Mouse (Mus musculus) neural tube, embryonic 10.5 days (tissue): ENCODE results near the gene Atxn3.
"Not testable (repeated sequence)": the region's sequence is repeated elsewhere in the genome, so short reads cannot be mapped to it uniquely, and the experiment has no call there.

Source experiments
- DNase-seq: peaks from one replicate; pipeline ENCODE4 v3.0.0-alpha.2; 2017; ENCODE audit warnings: low spot score; ENCODE audit errors: extremely low spot score

Gene Atxn3

DNA sequence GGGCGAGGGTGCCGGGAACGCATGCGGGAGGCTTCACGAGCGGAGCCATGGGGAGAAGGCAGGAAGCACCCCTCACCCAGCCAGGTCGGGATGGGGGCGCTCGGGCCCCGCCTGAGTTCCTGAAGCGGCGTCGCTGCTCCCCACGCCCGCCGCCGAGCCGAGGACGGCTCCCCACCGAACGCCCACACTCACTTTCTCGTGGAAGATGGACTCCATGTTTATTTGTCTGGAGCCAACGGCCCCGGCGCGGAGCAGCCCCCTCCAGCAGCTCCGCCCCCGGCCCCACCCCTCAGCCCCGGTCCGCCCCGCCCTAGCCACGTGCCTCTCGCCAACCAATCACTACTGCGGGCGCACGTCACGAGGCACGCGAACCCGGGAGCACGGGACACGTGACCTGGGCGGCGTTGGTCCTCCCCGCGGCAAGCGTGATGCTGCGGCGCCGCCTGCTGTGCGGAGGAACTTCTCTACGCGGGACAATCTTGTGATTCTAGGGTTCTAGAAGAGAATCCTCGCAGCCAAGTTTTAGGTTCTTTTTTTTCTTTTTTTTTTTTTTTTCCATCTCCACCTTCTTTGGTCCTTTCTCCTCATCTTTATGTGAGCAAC lies at the start of gene Atxn3:
Atxn3 (minus strand) TSS at position 305 of the 603 bp plus-strand sequence.
- DNase-seq, result peak; percentile 97

DNA sequence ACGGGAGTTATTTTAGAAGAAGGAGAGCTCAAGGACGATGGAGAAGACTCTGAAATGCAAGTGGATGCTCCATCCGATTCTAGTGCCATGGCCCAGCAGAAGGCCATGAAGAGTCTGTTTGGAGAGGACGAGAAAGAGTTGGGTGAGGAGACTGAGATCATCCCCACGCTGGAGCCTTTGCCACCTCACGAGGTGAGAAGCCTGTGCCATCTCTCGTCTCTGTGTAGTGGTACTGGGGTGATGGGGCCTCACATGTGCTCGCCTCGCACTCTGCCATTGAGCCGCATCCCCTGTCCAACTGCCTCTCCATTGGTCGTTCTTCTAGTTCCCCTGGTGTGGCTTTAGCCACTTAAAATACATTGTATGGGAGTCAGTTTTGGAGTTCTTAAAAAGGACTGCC lies 42.7 kb upstream of the Atxn3 start:
- no peak for DNase-seq

DNA sequence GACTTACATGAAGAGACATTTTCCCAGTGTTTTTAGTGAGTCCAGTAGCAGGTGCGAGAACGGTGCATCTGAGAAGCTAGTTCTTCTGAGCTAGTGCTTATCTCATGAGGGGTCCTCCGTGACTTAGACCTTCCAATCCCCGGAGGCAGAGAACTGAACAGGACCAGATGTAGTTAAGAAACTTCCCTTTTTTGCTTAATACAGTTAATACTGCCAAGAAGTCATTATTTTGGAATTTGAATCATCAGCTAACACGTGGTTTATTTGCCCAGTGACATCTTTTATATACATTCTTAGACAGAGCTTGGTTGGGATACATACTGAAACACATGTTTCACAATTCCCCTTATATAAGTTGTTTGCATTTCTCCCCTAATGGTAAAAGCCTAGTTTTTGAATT lies 40.9 kb upstream of the Atxn3 start:
- no peak for DNase-seq

DNA sequence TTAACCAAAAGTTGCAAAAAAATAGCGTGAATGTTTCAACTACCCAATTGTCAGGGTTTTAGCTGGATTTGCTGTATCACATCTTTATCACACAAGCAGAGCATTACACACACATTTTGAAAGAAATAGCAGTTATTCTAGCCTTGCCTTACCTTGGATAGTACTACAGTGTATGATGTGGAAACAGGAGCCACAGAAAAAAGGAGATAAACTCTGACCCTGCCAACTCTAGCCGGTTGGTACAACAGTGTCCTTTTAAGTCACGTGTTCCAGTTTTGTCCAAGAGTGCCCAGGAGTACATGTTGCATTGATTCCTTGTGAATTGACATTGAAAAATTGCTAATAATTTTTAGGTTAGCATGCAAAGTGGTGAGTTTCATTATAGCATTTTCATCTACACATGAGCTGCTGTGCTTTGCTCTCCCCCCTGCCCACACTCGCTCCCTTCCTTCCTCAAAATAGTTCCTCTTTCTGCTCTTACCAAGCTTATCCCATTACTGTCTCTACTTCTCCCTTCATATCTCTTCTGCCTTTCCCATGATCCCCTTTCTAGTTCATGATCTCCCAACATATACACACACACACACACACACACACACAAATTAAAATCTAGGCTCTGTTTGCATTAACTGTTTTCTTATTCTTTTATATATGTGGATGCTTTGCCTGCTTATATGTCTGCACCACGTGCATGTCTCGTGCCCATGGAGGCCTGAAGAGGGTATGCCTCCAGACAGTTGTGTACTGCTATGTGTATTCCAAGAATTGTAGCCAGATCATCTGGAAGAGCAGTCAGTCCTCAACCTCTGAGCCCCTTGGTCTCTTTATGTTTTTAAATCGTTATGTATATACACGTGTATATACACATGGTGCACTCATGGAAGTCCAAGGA lies 36.8 kb upstream of the Atxn3 start:
- no peak for DNase-seq

DNA sequence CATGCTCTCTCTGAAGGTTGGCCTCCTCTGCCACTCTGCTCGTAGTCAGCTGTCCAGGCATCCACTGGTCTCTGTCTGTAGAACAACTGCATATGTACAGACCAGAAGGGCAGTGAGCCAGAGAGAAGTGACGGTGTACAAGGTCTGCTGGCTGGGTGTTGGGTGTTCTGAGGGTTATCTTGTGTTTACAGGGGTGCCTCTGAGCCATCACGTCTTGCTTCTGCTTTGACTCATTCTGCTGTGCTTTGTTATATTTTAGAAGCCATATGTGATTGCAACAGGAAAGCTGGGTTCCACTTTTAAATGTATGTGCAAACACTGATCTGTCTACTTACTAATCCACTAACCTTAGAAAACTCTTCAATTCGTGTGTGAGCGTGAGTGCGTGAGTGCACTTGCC lies 29.6 kb upstream of the Atxn3 start:
- DNase-seq, result no peak

DNA sequence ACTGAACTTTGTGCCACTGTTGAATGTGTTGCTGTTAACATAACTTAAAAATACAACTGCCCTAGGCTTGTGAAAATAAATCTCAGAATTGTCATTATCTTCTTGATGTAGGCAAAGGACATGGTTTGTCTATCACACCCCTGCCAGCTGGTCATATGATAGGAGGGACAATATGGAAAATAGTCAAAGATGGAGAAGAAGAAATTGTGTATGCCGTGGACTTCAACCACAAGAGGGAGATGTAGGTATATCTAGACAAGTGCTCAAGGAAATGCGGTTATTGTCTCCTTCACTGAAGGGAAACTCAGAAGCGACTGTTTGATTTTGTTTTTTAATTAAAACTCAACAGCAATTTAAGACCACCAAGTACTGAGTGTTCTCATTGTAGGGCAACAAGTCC lies 27.1 kb upstream of the Atxn3 start:
- no peak for DNase-seq

DNA sequence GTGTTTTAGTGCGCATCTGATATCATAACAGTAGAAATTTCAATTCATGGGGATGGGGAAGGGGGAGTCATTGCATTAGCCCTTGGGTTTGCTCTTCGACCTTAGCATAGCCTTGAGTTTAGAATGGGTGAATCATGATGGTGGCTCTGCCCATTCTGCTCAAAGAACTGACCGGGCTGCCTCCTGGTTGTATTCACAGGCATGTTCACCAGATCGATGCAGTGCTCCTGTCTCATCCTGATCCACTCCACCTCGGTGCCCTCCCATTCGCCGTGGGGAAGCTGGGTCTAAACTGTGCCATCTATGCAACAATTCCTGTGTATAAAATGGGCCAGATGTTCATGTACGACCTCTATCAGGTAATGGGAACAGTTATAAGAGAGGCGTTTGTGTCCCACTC lies 24.9 kb upstream of the Atxn3 start:
- DNase-seq, result no peak

DNA sequence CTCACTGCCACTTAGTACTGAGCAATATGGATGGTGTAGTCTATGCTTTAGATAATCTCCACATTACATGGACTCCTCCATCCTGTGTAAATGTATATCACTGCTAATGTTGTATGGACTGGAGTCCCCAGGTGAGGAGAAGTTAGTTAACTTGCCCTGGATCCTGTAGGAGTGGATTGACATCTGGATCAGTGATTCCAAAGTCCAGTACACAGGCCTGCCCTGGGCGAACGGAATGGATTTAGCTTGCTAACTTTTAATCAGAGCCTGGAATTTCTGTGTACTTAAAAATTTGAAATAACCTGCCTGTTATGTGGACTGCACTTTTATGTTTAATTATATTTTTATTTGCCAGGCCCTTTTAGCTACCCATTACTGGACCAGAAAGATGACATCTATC lies 23.5 kb upstream of the Atxn3 start:
- no peak for DNase-seq

DNA sequence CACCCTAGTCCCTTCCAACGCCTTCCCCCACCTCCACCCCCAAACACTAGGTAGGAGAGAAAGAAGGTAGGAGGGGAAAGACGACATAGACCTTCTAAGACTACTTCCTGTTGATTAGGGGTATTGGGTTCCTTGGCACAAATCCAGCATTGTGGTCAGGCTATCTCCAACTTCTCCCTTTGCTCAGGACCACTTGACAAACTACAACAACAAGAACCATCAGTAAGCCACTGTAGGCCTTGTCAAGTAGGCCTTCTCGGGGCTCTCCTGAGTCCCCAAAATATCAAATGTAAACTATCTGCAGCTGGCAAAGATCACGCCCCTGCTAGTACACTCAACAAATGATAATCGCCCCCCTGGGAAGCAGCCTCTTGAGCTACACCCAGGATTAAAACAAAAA lies 22.2 kb upstream of the Atxn3 start:
- no peak for DNase-seq

DNA sequence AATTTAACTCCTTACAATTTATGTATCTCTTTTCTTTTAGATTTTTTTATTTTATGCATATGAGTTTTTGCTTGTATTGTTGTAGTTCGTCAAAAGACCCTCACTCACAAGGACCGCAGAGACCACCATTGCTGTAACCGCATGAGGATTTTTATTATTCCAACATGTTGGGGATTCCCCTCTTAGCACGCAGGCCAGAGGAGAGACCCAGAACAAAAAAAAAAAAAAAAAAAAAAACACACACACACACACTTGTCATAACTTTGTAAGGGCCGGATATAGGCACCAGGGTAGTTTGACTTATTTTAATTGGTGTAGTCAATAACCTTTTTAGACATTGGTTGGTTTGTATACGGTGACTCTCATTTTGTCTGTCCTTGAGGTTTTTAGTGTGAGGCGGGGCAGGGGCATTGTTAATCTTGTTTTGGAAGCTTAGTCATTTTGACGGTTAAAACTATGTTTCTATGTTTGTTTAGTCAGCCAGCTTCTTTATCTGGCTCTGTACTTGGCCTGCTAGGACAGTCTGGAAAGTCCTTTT lies 21.2 kb upstream of the Atxn3 start:
- DNase-seq, result no peak

DNA sequence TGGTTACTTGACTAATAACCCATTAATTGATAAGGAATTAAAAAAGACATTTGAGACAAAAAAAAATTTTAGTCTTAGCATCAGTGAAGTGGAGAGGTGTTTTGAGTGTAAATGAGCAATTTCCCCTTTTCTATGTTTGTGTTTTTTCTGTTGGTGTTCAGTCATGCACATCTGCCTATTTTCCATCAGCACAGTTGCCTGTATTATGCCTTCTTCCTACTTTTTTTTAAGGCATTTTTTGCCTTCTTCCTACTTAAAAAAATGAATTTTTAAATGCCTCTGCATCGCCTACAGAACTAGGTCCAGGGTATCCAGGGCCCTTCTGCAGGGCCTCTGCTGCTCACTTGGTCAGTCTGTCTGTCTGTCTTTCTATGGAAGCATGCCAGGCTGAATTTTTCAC lies 20.5 kb upstream of the Atxn3 start:
- DNase-seq, result no peak

DNA sequence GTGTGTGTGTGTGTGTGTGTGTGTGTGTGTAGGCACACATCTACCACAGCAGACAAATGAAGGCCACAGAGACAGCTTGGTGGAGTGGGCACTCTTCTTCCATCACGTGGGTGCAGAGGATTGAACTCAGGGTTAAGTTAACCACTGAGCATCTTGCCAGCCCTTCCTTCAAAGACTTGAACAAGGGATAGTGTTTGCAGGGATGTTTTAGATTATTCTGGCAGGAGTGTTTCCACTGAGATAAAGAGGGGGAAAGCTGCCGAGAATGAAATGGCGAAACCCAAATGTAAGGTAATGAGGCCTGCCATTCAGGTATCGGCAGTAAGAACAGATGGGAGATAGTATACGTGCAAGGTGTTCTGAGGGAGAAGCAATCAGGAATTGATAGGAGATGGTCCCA lies 20.1 kb upstream of the Atxn3 start:
- DNase-seq, result no peak

DNA sequence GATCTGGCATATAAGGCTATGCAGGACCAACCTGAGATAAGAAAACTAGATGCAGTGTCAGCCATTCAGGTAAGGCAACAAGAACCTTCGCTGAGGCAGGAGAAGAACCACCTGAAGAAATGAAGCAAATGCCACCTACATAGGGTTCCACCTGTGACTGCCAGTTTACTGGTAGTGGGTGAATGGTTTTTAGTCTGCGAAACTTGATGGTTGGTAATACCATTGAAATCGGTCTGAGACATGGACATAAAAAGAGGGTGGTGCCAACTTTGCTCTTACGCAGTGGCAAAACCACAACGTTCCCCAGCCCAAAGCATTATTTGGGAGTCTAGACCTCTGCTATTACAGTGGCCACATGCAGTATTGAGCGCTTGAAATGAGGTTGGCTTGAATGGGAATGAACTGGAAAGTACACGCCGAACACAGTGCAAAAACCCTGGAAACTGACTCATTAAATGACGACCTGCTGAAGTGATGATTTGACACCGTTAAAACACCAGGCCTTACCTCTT lies 19.4 kb upstream of the Atxn3 start:
- DNase-seq, result no peak

DNA sequence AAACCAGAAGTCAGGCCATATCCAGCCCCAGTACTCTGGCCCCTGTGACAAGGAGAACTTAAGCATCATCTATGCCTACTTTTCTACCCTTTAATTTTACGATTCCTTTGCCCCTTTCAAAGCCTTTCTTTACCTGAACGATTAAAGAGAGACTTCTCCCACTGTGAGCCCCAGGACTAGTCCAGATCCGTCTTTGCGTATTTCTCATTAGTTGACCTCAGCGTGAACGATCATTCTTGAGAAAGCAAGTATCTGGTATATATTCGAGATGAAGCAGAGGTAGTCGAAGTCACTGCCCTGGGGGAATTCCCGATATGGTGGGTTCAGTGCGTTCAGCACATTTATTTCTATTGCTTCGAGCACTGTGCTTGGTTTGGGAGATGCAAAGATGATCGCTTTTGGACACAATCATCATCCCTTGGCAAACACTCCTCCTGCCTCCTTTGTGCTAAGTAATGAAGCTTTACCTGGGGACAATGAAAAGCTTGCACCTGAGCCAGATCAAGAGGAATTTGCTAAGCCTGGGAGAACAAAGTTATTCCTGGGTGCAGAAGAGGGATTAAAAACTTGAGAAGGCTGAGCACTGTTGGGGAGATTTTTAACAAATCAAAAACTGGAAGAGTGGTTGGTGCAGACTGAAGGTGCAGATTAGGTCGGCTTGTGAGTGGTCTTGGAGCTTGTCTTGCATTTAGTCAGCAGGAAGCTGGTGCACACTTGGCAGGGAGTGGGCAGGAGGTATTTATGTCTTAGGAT lies 18.8 kb upstream of the Atxn3 start:
- no peak for DNase-seq

DNA sequence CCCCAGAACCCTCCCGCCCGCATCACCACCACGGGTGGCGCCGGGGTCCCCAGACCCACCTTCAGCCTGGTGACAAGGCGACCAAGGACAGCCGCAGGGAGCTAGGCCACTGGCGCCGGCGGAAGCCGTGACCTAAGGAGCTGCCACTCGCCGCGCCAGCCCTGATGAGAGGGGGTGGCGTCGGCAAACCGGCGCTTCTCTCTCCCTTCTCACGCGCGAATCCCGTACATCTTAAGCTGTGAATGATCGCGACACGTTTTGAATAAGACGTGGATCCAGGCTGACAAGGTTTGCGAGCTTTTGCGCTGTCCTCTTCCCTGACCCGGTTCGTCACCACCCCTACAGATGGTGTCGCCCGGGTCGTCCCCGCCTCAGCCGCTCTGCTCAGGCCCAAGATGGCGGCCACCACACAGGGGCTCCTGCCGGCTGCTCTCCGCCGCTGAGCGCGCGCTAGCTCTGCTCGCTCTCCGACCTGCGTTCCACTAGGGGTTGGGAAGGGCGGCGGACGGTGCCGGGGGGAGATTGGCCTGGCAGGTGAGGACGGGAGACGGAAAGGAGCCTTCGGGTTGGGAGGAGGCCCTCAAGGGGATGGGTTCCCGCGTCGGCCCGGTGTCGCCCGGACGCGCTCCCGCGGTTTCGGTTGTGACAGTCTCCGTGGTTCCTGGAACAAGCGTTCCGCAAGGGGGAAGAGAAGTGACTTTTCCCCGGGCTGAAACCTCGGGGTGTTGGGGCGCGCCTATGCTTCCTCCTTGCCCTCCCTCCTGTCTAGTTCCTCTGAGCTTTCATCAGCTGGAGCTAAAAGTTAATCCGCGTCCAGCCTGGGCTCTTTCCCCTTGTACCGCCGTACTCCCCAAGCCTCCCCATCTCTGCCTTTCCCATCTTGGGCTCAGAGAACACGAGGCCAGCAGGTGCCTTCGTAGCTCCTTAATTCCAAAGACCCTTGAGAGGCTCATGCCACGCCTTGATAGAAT lies 17.8 kb upstream of the Atxn3 start, which contains the start of gene Cpsf2:
Cpsf2 (plus strand) TSS at position 388 of the 971 bp plus-strand sequence.
- DNase-seq, result peak; percentile 92

DNA sequence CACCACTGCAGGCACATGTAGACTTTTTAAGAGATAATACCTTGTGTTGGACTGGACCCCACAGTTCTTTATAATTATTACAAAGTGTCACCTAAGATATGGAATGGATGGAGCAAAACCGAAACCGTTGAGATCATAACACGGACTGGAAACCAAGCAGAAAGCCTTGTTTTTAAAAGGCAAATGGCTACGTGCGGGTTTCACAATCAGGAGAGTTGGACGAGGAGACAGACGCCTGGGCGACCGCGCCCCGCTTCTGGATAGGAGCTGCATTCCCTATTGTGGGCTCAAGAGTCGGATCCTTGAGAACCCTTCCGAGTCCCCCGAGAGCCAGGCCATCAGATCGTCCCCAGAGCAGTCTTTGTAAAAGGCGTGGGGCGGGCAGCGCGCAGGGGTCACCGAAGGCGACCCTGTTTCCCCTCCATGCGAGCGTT lies 17.1 kb upstream of the Atxn3 start:
- no peak for DNase-seq

DNA sequence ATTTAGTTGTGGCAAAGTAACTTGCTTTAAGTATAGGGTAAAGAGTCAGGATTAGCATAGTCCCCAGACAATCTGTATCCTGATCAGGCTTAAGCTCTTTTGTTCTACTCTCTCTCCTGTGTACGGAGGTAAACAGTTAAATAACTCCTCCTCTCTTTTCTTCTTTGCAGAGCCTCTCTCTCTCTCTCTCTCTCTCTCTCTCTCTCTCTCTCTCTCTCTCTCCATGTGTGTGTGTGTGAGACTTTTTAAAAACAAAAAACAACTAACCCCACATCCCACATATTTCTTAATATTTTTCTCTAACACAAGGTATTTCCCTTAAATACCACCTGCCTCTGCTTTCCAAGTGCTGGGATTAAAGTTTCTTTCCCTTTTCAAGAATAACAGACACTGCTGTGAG lies 16.5 kb upstream of the Atxn3 start:
- DNase-seq, result no peak

DNA sequence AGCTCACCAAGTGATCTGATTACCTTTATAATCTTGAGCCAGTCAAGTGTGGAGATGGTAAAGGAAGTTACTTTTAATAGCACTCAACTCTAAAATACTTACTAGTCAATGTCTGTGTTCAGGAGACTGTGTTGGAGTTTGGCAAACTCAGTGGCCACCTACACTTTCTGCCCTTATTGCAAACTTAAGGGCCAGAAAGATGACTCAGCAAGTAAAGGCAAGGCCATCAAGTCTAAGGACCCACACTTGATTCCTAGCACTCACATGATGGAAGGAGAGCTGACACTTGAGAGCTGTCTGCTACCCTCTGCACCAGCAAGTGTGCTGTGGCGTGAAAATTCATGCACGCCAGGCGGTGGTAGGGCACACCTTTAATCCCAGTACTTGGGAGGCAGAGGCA lies 14.2 kb upstream of the Atxn3 start:
- DNase-seq, result no peak

DNA sequence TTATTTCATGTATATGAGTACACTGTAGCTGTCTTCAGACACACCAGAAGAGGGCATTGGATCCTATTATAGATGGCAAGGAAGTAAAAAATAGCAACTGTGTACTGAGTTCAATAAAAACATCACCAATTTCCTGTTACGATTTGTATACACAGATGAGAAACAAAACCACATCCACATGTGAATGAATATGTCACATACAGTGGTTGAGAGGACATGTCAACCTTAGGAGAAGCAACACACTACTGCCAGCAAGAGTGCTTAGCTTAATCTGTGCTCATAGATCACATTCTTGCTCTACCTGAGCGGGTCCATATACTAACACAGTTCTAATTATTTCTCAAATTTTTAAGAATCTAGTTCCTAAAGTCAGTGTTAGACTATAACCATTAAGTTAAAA lies 13.3 kb upstream of the Atxn3 start:
- no peak for DNase-seq

DNA sequence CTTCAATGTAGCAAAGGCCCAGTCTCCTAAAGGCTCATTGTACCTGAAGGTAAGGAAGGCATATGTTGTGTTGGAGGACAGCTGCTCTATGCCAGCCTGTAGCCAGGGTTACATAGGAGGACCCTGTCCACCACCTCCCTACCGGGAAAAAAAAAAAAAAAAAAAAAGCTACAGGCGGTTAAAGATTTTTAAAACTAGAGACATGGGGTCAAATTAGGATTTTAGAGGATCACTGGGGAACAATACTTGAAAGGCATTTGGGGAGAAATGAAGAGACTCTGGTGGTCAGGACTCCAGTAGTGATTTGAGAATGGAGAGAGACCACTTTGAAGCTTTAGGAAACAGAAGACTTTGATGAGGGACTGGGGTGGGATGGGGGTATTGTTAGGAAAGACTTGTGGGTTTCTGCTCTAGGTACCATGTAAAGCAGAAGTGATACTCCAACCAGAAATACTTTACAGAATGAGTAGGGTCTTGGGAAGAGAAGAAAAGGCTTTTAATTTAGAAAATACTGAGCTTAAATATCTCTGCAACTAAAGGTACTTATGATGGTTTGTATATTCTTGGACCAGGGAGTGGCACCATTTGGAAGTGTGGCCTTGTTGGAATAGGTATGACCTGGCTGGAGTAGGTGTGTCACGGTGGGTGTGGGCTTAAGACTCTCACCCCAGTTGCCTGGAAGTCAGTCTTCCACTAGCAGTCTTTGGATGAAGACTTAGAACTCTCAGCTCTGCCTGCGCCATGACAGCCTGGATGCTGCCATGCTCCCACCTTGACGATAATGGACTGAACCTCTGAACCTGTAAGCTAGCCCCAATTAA lies 1.1 kb upstream of the Atxn3 start:
- not testable (repeated sequence) for DNase-seq
